8 mouse cellular contexts compared by ENCODE assay signal in the genomic region with DNA sequence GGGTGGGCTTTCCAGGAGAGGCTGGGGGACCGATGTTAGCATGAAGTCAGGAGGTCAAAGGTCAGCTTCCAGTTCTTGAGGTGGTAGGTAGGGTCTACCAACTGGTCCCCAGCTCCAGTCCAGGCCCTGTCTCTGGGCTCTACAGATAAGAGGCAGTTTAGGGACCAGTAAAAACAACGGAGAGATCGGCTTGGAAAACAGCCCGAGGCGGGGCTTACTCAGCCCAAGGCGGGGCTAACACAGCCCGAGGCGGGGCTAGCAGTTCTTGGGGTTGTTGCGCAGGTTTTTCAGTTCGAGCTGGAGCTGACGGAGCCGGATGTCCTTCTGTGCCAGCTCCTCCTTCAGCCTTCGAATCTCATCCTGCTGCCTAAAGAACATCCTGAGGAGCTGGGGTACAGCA.
DNase-seq lines count a peak whose midpoint lies in the region; ATAC-seq and TF ChIP-seq lines count a peak whose summit lies in the region.

No protein-coding gene starts in this region.

- no peak overlapping the region for H3K4me3 ChIP-seq in forebrain, embryonic 13.5 days
- H3K4me3 ChIP-seq in lung, postnatal 0 days (ENCODE audit: low read depth, low read length), result peak overlapping the region; percentile 27

- intact Hi-C loops in heart, postnatal 36 days (cut with DNase I), result no loop called here

- no peaks in the 10 kb centered on the region for H3K27me3 ChIP-seq in forebrain, embryonic 13.5 days
- H3K27me3 ChIP-seq in lung, postnatal 0 days (replicated peaks; ENCODE audit: insufficient read depth, low read length), result no peaks in the 10 kb centered on the region

- no peaks in the 10 kb centered on the region for H3K9me3 ChIP-seq in forebrain, embryonic 13.5 days (replicated peaks)
- no peaks in the 10 kb centered on the region for H3K9me3 ChIP-seq in lung, postnatal 0 days (ENCODE audit: low read length)

- peaks cover 58% of the 10 kb centered on the region for H3K36me3 ChIP-seq in forebrain, embryonic 13.5 days (ENCODE audit: poor library complexity, severe bottlenecking)
- 0 out of 2 replicates have a peak, but pooled peaks cover 7% of the 10 kb centered on the region for H3K36me3 ChIP-seq in lung, postnatal 0 days (ENCODE audit: insufficient read depth, low read length)

- 2% methylated on average over 13 of the region's 13 CpGs for WGBS in forebrain, embryonic 13.5 days
- WGBS in lung, postnatal 0 days, result 4% methylated on average over 13 of the region's 13 CpGs

- TF ChIP-seq CTCF in lung, postnatal 0 days (IDR thresholded peaks at IDR 0.05), result no peak

- DNase-seq in Muller cell, postnatal 12 days (ENCODE audit: inconsistent ontology term), result peak; percentile 24
- peak; percentile 42 for DNase-seq in c-Kit-positive CD71-positive TER-119-negative erythroid progenitor cells, embryonic 14.5 days (ENCODE audit: low read depth)
- DNase-seq in heart, postnatal 36 days, result peak; percentile 86 to 90
- peak; percentile 87 to 91 for DNase-seq in kidney, postnatal 4 days
- peak; percentile 94 for DNase-seq in lung, postnatal 0 days (ENCODE audit: low spot score)
- DNase-seq in ovary, postnatal 10 days (ENCODE audit: low spot score), result peak; percentile 75
- peak; percentile 76 for DNase-seq in thymus, postnatal 4 days

- TF ChIP-seq EP300 in lung, postnatal 0 days (IDR thresholded peaks at IDR 0.05), result no peak

- no peak overlapping the region for H3K27ac ChIP-seq in forebrain, embryonic 13.5 days
- peak overlapping the region; percentile 77 for H3K27ac ChIP-seq in lung, postnatal 0 days (ENCODE audit: low read length)

- peak overlapping the region; percentile 31; the same call in 1 of the 2 replicates for H3K9ac ChIP-seq in forebrain, embryonic 13.5 days
- peak overlapping the region; percentile 34 for H3K9ac ChIP-seq in lung, postnatal 0 days (replicated peaks; ENCODE audit: low read depth)

- H3K4me1 ChIP-seq in forebrain, embryonic 13.5 days, result peaks cover 20% of the 10 kb centered on the region
- peaks cover 7% of the 10 kb centered on the region; the same call in 1 of the 2 replicates for H3K4me1 ChIP-seq in lung, postnatal 0 days (ENCODE audit: insufficient read depth, low read depth, low read length)

- H3K4me2 ChIP-seq in forebrain, embryonic 13.5 days, result peak overlapping the region; percentile 36
- peak overlapping the region; percentile 50 for H3K4me2 ChIP-seq in lung, postnatal 0 days (replicated peaks; ENCODE audit: low read depth, low read length)

- peak; percentile 38; the same call in 1 of the 2 replicates for ATAC-seq in forebrain, embryonic 13.5 days
- peak; percentile 89 for ATAC-seq in lung, postnatal 0 days

Comparison
In these comparisons a context has a peak if more than half of its experiments do, and no peak if none do; other contexts are left out.
1. DNase-seq: peak in every context shown above with its lines; median percentile 94 in lung, postnatal 0 days; 89 in kidney, postnatal 4 days; 88 in heart, postnatal 36 days; 76 in thymus, postnatal 4 days; 75 in ovary, postnatal 10 days; 42 in c-Kit-positive CD71-positive TER-119-negative erythroid progenitor cells, embryonic 14.5 days; 24 in Muller cell, postnatal 12 days.